Mouse (Mus musculus): ENCODE measurements around the gene Tor3a. TPM values are rescaled to one million over a fixed set of nuclear protein-coding genes. Genes with fewer than 3 reads are reported as not detected.

Tor3a gene
- total and polyA plus RNA-seq, 2 experiments: 3.9 to 4.4 TPM

GRCm38 (mm10) chr1:156657523-156657922 is 16.6 kb downstream of the Tor3a start:
- no peaks in the 10 kb centered on the region for H3K27me3 ChIP-seq (ENCODE audit: control insufficient read depth, insufficient read depth, low read length)
- peaks cover 21% of the 10 kb centered on the region for H3K4me1 ChIP-seq (ENCODE audit: control insufficient read depth, insufficient read depth, low read length)
- peaks cover 2% of the 10 kb centered on the region; the same call in 1 of the 2 replicates for H3K36me3 ChIP-seq (ENCODE audit: control insufficient read depth, insufficient read depth, low read length)
- H3K27ac ChIP-seq (replicated peaks; ENCODE audit: insufficient read depth, low read depth, low read length): peak overlapping the region; percentile 22
- H3K9ac ChIP-seq (ENCODE audit: low read depth, low read length): no peak overlapping the region
- H3K79me2 ChIP-seq (ENCODE audit: control insufficient read depth, insufficient read depth, low read length): no peaks in the 10 kb centered on the region
- 29% methylated on average over 4 of the region's 4 CpGs for WGBS
- TF ChIP-seq CTCF (IDR thresholded peaks at IDR 0.05; ENCODE audit: low read depth, low read length) (peak; percentile 56), POLR2A (IDR thresholded peaks at IDR 0.05; ENCODE audit: extremely low read depth, insufficient read depth, low read length) (no peak)
- no peak overlapping the region for H3K4me3 ChIP-seq (ENCODE audit: insufficient read depth, low read depth, low read length)
- DNase-seq (ENCODE audit: extremely low read depth, low read depth, low spot score): peak; percentile 99

GRCm38 (mm10) chr1:156654735-156655530 is 19.2 kb downstream of the Tor3a start:
- Histone ChIP-seq H3K79me2 (ENCODE audit: control insufficient read depth, insufficient read depth, low read length) (no peaks in the 10 kb centered on the region), H3K9ac (ENCODE audit: low read depth, low read length) (no peak overlapping the region), H3K27me3 (ENCODE audit: control insufficient read depth, insufficient read depth, low read length) (no peaks in the 10 kb centered on the region), H3K36me3 (ENCODE audit: control insufficient read depth, insufficient read depth, low read length) (no peaks in the 10 kb centered on the region), H3K4me1 (ENCODE audit: control insufficient read depth, insufficient read depth, low read length) (peaks cover 17% of the 10 kb centered on the region), H3K4me3 (ENCODE audit: insufficient read depth, low read depth, low read length) (no peak overlapping the region), H3K27ac (replicated peaks; ENCODE audit: insufficient read depth, low read depth, low read length) (no peak overlapping the region)
- TF ChIP-seq POLR2A (IDR thresholded peaks at IDR 0.05; ENCODE audit: extremely low read depth, insufficient read depth, low read length) (no peak), CTCF (IDR thresholded peaks at IDR 0.05; ENCODE audit: low read depth, low read length) (no peak)
- whole genome bisulfite sequencing: 84% methylated on average over 13 of the region's 13 CpGs
- no peak for DNase-seq (ENCODE audit: extremely low read depth, low read depth, low spot score)

DNA sequence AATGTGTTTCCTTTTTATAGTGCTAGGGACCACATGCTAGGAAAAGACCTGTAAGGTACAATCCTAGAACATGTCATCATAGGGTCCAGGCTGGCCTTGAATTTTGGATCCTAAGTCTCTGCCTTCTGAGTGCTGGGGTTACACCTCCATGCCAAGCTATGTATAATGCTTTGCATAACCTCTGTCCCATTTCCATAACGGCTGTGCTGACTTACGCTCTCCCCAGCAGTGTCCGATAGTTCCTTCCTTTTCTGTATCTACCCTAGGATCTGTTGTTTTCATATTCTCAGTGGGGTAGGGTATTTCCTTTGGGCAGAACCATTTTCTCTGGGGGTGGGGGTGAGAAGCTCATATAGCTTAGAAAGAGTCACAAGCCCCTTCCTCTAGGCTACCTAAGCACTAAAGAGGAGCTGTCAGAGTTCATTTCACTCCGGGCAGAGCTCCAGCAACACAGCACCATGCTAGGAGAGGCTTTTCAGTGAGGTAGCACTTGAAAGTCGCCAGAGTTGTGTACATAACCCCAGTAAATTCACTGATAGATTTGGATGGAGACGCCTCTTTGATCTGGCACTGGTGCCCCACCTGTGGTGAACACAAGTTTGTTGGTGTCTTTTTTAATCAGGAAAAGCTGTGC is 21.9 kb downstream of the Tor3a start:
- Histone ChIP-seq H3K9ac (ENCODE audit: low read depth, low read length) (no peak overlapping the region), H3K27me3 (ENCODE audit: control insufficient read depth, insufficient read depth, low read length) (no peaks in the 10 kb centered on the region), H3K4me1 (ENCODE audit: control insufficient read depth, insufficient read depth, low read length) (peaks cover 5% of the 10 kb centered on the region; the same call in 1 of the 2 replicates), H3K36me3 (ENCODE audit: control insufficient read depth, insufficient read depth, low read length) (no peaks in the 10 kb centered on the region), H3K79me2 (ENCODE audit: control insufficient read depth, insufficient read depth, low read length) (no peaks in the 10 kb centered on the region), H3K27ac (replicated peaks; ENCODE audit: insufficient read depth, low read depth, low read length) (no peak overlapping the region), H3K4me3 (ENCODE audit: insufficient read depth, low read depth, low read length) (no peak overlapping the region)
- 41% methylated on average over 6 of the region's 6 CpGs for WGBS
- DNase-seq (ENCODE audit: extremely low read depth, low read depth, low spot score): peak; percentile 46
- TF ChIP-seq POLR2A (IDR thresholded peaks at IDR 0.05; ENCODE audit: extremely low read depth, insufficient read depth, low read length): no peak
- no peak for TF ChIP-seq CTCF (IDR thresholded peaks at IDR 0.05; ENCODE audit: low read depth, low read length)

DNA sequence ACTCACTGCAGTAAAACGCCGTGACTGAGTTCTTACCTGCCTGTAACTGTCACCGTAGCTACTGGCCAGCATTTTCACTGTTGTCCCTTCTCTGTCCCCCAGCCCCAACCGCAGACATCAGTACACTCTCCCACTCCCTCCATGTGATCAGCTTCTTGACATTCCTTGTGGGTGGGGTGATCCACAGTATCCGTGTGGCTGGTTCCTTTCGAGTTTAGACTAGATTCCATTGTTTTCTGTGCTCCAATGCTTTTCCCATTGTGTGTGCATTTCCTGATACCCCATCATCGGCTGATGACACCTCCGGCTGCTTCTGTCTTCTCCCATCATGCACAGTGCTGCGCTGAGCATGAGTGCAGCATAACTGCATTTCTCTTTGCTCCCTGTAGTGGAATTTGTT is 23.5 kb downstream of the Tor3a start:
- H3K4me1 ChIP-seq (ENCODE audit: control insufficient read depth, insufficient read depth, low read length): no peaks in the 10 kb centered on the region
- H3K36me3 ChIP-seq (ENCODE audit: control insufficient read depth, insufficient read depth, low read length): no peaks in the 10 kb centered on the region
- no peak for DNase-seq (ENCODE audit: extremely low read depth, low read depth, low spot score)
- H3K27ac ChIP-seq (replicated peaks; ENCODE audit: insufficient read depth, low read depth, low read length): no peak overlapping the region
- no peak overlapping the region for H3K9ac ChIP-seq (ENCODE audit: low read depth, low read length)
- TF ChIP-seq POLR2A (IDR thresholded peaks at IDR 0.05; ENCODE audit: extremely low read depth, insufficient read depth, low read length): no peak
- no peaks in the 10 kb centered on the region for H3K79me2 ChIP-seq (ENCODE audit: control insufficient read depth, insufficient read depth, low read length)
- WGBS: 85% methylated on average over 9 of the region's 9 CpGs
- H3K27me3 ChIP-seq (ENCODE audit: control insufficient read depth, insufficient read depth, low read length): no peaks in the 10 kb centered on the region
- H3K4me3 ChIP-seq (ENCODE audit: insufficient read depth, low read depth, low read length): no peak overlapping the region

- TF ChIP-seq POLR2A (IDR thresholded peaks at IDR 0.05; ENCODE audit: extremely low read depth, insufficient read depth, low read length): no peak
- TF ChIP-seq CTCF (IDR thresholded peaks at IDR 0.05; ENCODE audit: low read depth, low read length): no peak
- Histone ChIP-seq H3K4me3 (ENCODE audit: insufficient read depth, low read depth, low read length) (no peak overlapping the region), H3K9ac (ENCODE audit: low read depth, low read length) (no peak overlapping the region), H3K27ac (replicated peaks; ENCODE audit: insufficient read depth, low read depth, low read length) (no peak overlapping the region), H3K79me2 (ENCODE audit: control insufficient read depth, insufficient read depth, low read length) (no peaks in the 10 kb centered on the region), H3K36me3 (ENCODE audit: control insufficient read depth, insufficient read depth, low read length) (no peaks in the 10 kb centered on the region), H3K27me3 (ENCODE audit: control insufficient read depth, insufficient read depth, low read length) (no peaks in the 10 kb centered on the region), H3K4me1 (ENCODE audit: control insufficient read depth, insufficient read depth, low read length) (no peaks in the 10 kb centered on the region)
- 65% methylated on average over 2 of the region's 2 CpGs for WGBS
- DNase-seq (ENCODE audit: extremely low read depth, low read depth, low spot score): no peak
Observed at GRCm38 (mm10) chr1:156648705-156649104, 25.5 kb downstream of the Tor3a start.

DNA sequence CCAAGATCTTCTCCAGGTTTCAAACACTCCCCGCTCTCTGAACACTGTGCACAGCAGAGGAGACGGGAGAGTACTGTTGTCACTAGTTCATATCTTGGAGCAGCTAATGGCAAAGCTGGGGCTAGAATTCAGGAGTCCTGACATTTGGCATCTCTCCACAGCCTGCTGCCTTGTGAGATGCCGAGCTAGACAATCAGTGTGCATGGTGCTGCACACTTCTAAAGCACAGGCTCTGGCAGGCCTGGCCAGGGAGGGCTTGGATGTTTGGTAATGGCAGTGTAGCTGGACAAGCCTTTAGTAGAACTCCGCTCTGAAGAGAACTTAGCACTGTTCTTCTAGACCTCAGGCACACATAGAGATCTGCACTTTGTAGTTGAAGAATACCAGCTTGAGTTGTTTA is 28.2 kb downstream of the Tor3a start:
- no peak for DNase-seq (ENCODE audit: extremely low read depth, low read depth, low spot score)
- no peaks in the 10 kb centered on the region for H3K4me1 ChIP-seq (ENCODE audit: control insufficient read depth, insufficient read depth, low read length)
- no peak overlapping the region for H3K4me3 ChIP-seq (ENCODE audit: insufficient read depth, low read depth, low read length)
- no peak overlapping the region for H3K9ac ChIP-seq (ENCODE audit: low read depth, low read length)
- H3K27me3 ChIP-seq (ENCODE audit: control insufficient read depth, insufficient read depth, low read length): no peaks in the 10 kb centered on the region
- TF ChIP-seq POLR2A (IDR thresholded peaks at IDR 0.05; ENCODE audit: extremely low read depth, insufficient read depth, low read length): no peak
- TF ChIP-seq CTCF (IDR thresholded peaks at IDR 0.05; ENCODE audit: low read depth, low read length): no peak
- no peaks in the 10 kb centered on the region for H3K79me2 ChIP-seq (ENCODE audit: control insufficient read depth, insufficient read depth, low read length)
- 91% methylated on average over 4 of the region's 4 CpGs for whole genome bisulfite sequencing
- peaks cover under 1% of the 10 kb centered on the region; the same call in 1 of the 2 replicates for H3K36me3 ChIP-seq (ENCODE audit: control insufficient read depth, insufficient read depth, low read length)
- H3K27ac ChIP-seq (replicated peaks; ENCODE audit: insufficient read depth, low read depth, low read length): no peak overlapping the region
